9 mouse cellular contexts compared by ENCODE assay signal in genomic region chr7:31105061-31105768, GRCm38 (mm10). TPM values are rescaled to one million over a fixed set of nuclear protein-coding genes. Genes with fewer than 3 reads are reported as not detected.
DNase-seq lines count a peak whose midpoint lies in the region; ATAC-seq lines count a peak whose summit lies in the region.
"Had no signal": no experiment of that assay in that cellular context is flagged by ENCODE, and none has a peak within 500 bp of the region (broad histone marks: within the 10 kb centered on the region; RNA-seq: fewer than 3 reads in every experiment).

No protein-coding gene starts in this region.

- H3K4me2 ChIP-seq in intestine, embryonic 14.5 days (ENCODE audit: low read length), result no peak overlapping the region
- no peak overlapping the region for H3K4me2 ChIP-seq in intestine, embryonic 15.5 days (replicated peaks)

- no peaks in the 10 kb centered on the region for H3K36me3 ChIP-seq in intestine, embryonic 14.5 days (ENCODE audit: control insufficient read depth, insufficient read depth, low read length)
- no peaks in the 10 kb centered on the region for H3K36me3 ChIP-seq in intestine, embryonic 15.5 days

- H3K27ac ChIP-seq in intestine, embryonic 14.5 days (ENCODE audit: low read depth), result no peak overlapping the region
- H3K27ac ChIP-seq in intestine, embryonic 15.5 days, result no peak overlapping the region

- no peak overlapping the region for H3K9ac ChIP-seq in intestine, embryonic 14.5 days (ENCODE audit: low read length)
- H3K9ac ChIP-seq in intestine, embryonic 15.5 days, result no peak overlapping the region

- no peak for ATAC-seq in intestine, embryonic 14.5 days (replicated peaks; ENCODE audit: low FRiP score, low TSS enrichment, low read depth)
- no peak for ATAC-seq in intestine, embryonic 15.5 days
- no peak for ATAC-seq in erythroid progenitor cell, adult 5-6 weeks (replicated peaks; ENCODE audit: low FRiP score, poor library complexity, severe bottlenecking)

- no peaks in the 10 kb centered on the region for H3K9me3 ChIP-seq in intestine, embryonic 14.5 days (ENCODE audit: control insufficient read depth, low read length)
- H3K9me3 ChIP-seq in intestine, embryonic 15.5 days, result no peaks in the 10 kb centered on the region

- H3K4me3 ChIP-seq in intestine, embryonic 14.5 days (ENCODE audit: low read depth, low read length), result no peak overlapping the region
- no peak overlapping the region for H3K4me3 ChIP-seq in intestine, embryonic 15.5 days (replicated peaks)

- peak; percentile 73 for DNase-seq in intestine, embryonic 14.5 days (ENCODE audit: low spot score)
- peak; percentile 41 for DNase-seq in 3T3-L1 (ENCODE audit: low read depth, low spot score)
- peak; percentile 70 to 83 for DNase-seq in adrenal gland, adult 18-20 months (ENCODE audit: low spot score in 2 of 2)
- DNase-seq in gastrocnemius, adult 8-10 months (ENCODE audit: low spot score in 2 of 2), result peak; percentile 58 to 59
- DNase-seq in kidney, postnatal 25 days, result peak; percentile 80 to 86
- peak; percentile 51 for DNase-seq in ovary, postnatal 14 days (ENCODE audit: low spot score)

- WGBS in intestine, embryonic 14.5 days, result 50% methylated on average over 15 of the region's 15 CpGs
- WGBS in intestine, embryonic 15.5 days, result 57% methylated on average over 15 of the region's 15 CpGs

- no peaks in the 10 kb centered on the region for H3K27me3 ChIP-seq in intestine, embryonic 14.5 days (replicated peaks; ENCODE audit: control insufficient read depth, insufficient read depth, low read length)
- H3K27me3 ChIP-seq in intestine, embryonic 15.5 days (replicated peaks), result no peaks in the 10 kb centered on the region

- H3K4me1 ChIP-seq in intestine, embryonic 14.5 days (replicated peaks; ENCODE audit: control insufficient read depth, insufficient read depth, low read length), result no peaks in the 10 kb centered on the region
- H3K4me1 ChIP-seq in intestine, embryonic 15.5 days (replicated peaks), result no peaks in the 10 kb centered on the region

RNA-seq across cellular contexts. Expression of gene Hpn, which starts 9.9 kb away (rescaled TPM):
- 23.5 and 29.0 TPM in 2 replicates for polyA plus RNA-seq in intestine, embryonic 14.5 days (2014; fragmentation: Nextera tagmentation; extraction: Ambion mirVana)
- 37.9 and 47.0 TPM in 2 replicates for polyA plus RNA-seq in intestine, embryonic 15.5 days (2015; fragmentation: Nextera tagmentation; extraction: Ambion mirVana)
- total RNA-seq in adrenal gland, adult 18-20 months (2021), result 1 to 10 TPM; 1.2 to 1.4 TPM
- total RNA-seq in gastrocnemius, adult 8-10 months (2022), result 10 to 100 TPM; 15.2 to 21.0 (median 17.7) TPM
- 5.9 TPM in 1 of 2 replicates, not detected in the other for total RNA-seq in erythroid progenitor cell, adult 5-6 weeks (2015; ENCODE audit: low replicate concordance)
- not detected in 2 replicates for total RNA-seq in erythroid progenitor cell, adult 5-6 weeks (2017; ENCODE audit: low replicate concordance)

RNA-seq across cellular contexts. Expression of gene Scn1b, which starts 21.6 kb away (rescaled TPM):
- 0.99 and 2.4 TPM in 2 replicates for polyA plus RNA-seq in intestine, embryonic 14.5 days (2014; fragmentation: Nextera tagmentation; extraction: Ambion mirVana)
- polyA plus RNA-seq in intestine, embryonic 15.5 days (2015; fragmentation: Nextera tagmentation; extraction: Ambion mirVana), result 1.6 and 1.8 TPM in 2 replicates
- total RNA-seq in adrenal gland, adult 18-20 months (2021), result 10 to 100 TPM; 13.5 to 24.9 TPM
- total RNA-seq in gastrocnemius, adult 8-10 months (2022), result 1,000 to 10,000 TPM in 1 of 4 experiments, 100 to 1,000 TPM in 3; 780 to 1,106 (median 929) TPM
- not detected in 2 replicates for total RNA-seq in erythroid progenitor cell, adult 5-6 weeks (2015; ENCODE audit: low replicate concordance)
- total RNA-seq in erythroid progenitor cell, adult 5-6 weeks (2017; ENCODE audit: low replicate concordance), result 1.3 TPM in 1 of 2 replicates, not detected in the other

RNA-seq across cellular contexts. Expression of gene Fxyd3, which starts 28.7 kb away (rescaled TPM):
- 70.2 and 71.5 TPM in 2 replicates for polyA plus RNA-seq in intestine, embryonic 14.5 days (2014; fragmentation: Nextera tagmentation; extraction: Ambion mirVana)
- polyA plus RNA-seq in intestine, embryonic 15.5 days (2015; fragmentation: Nextera tagmentation; extraction: Ambion mirVana), result 70.8 and 77.4 TPM in 2 replicates
- 1 to 10 TPM; 1.4 to 4.4 TPM for total RNA-seq in adrenal gland, adult 18-20 months (2021)
- 1 to 10 TPM in 2 of 4 experiments, under 1 TPM in 2; 0.77 to 1.3 (median 0.92) TPM for total RNA-seq in gastrocnemius, adult 8-10 months (2022)
- not detected in 2 replicates for total RNA-seq in erythroid progenitor cell, adult 5-6 weeks (2015; ENCODE audit: low replicate concordance)
- total RNA-seq in erythroid progenitor cell, adult 5-6 weeks (2017; ENCODE audit: low replicate concordance), result not detected in 2 replicates
- total RNA-seq: layer of hippocampus, postnatal 25 days had no signal

RNA-seq across cellular contexts. Expression of gene Lgi4, which starts 46.1 kb away (rescaled TPM):
- 1.2 and 2.4 TPM in 2 replicates for polyA plus RNA-seq in intestine, embryonic 14.5 days (2014; fragmentation: Nextera tagmentation; extraction: Ambion mirVana)
- polyA plus RNA-seq in intestine, embryonic 15.5 days (2015; fragmentation: Nextera tagmentation; extraction: Ambion mirVana), result 1.5 TPM in 2 replicates
- total RNA-seq in adrenal gland, adult 18-20 months (2021), result 1 to 10 TPM; 3.0 to 8.1 TPM
- 1 to 10 TPM; 1.4 to 3.5 (median 2.3) TPM for total RNA-seq in gastrocnemius, adult 8-10 months (2022)
- total RNA-seq in erythroid progenitor cell, adult 5-6 weeks (2015; ENCODE audit: low replicate concordance), result not detected in 2 replicates
- total RNA-seq in erythroid progenitor cell, adult 5-6 weeks (2017; ENCODE audit: low replicate concordance), result 0.51 TPM in 1 of 2 replicates, not detected in the other

RNA-seq across cellular contexts. Expression of gene Fxyd1, which starts 48.2 kb away (rescaled TPM):
- 71.8 and 74.1 TPM in 2 replicates for polyA plus RNA-seq in intestine, embryonic 14.5 days (2014; fragmentation: Nextera tagmentation; extraction: Ambion mirVana)
- 64.5 and 80.1 TPM in 2 replicates for polyA plus RNA-seq in intestine, embryonic 15.5 days (2015; fragmentation: Nextera tagmentation; extraction: Ambion mirVana)
- total RNA-seq in adrenal gland, adult 18-20 months (2021), result 100 to 1,000 TPM; 193 to 280 TPM
- 100 to 1,000 TPM; 556 to 826 (median 679) TPM for total RNA-seq in gastrocnemius, adult 8-10 months (2022)
- not detected in 2 replicates for total RNA-seq in erythroid progenitor cell, adult 5-6 weeks (2015; ENCODE audit: low replicate concordance)
- total RNA-seq in erythroid progenitor cell, adult 5-6 weeks (2017; ENCODE audit: low replicate concordance), result not detected in 2 replicates

Comparison
In these comparisons a context has a peak if more than half of its experiments do, and no peak if none do; other contexts are left out.
1. RNA of gene Scn1b, which starts 21.6 kb away (total RNA-seq): 780 to 1,106 TPM in gastrocnemius, adult 8-10 months; 13.5 to 24.9 TPM in adrenal gland, adult 18-20 months and 1.3 TPM in erythroid progenitor cell, adult 5-6 weeks; every median in the first group is over 10 times any median in the second.
2. Peak in every context shown above with its lines, with median percentiles within 50 percentile points of each other: DNase-seq.